Mouse (Mus musculus) granulocyte monocyte progenitor cell, adult 5-6 weeks (primary cell): ENCODE results near the gene Rasl11a. TPM values are rescaled to one million over a fixed set of nuclear protein-coding genes. Genes with fewer than 3 reads are reported as not detected.
"Not testable (repeated sequence)": the region's sequence is repeated elsewhere in the genome, so short reads cannot be mapped to it uniquely, and the experiment has no call there.

ENCODE experiments used
- ATAC-seq: replicated peaks from 2 replicates; pipeline ENCODE4 v1.8.0; 2016; ENCODE audit warnings: mild to moderate bottlenecking, moderate TSS enrichment, inconsistent platforms; ENCODE audit not compliant: poor library complexity, severe bottlenecking
- total RNA-seq, 2 experiments: library from RNA; stranded (forward) in 1 of 2; stranded (reverse) in 1 of 2; fragments of 200-712, 200-1000 nt in 1 of 2; fragments of >200 nt in 1 of 2; fragmentation: Nextera tagmentation in 1 of 2; gene quantifications; 2 replicates each; pipeline ENCODE4 v1.2.3; 2014 to 2017

The Rasl11a gene
- total RNA-seq, 2 experiments from 2014 or later = not detected

DNA sequence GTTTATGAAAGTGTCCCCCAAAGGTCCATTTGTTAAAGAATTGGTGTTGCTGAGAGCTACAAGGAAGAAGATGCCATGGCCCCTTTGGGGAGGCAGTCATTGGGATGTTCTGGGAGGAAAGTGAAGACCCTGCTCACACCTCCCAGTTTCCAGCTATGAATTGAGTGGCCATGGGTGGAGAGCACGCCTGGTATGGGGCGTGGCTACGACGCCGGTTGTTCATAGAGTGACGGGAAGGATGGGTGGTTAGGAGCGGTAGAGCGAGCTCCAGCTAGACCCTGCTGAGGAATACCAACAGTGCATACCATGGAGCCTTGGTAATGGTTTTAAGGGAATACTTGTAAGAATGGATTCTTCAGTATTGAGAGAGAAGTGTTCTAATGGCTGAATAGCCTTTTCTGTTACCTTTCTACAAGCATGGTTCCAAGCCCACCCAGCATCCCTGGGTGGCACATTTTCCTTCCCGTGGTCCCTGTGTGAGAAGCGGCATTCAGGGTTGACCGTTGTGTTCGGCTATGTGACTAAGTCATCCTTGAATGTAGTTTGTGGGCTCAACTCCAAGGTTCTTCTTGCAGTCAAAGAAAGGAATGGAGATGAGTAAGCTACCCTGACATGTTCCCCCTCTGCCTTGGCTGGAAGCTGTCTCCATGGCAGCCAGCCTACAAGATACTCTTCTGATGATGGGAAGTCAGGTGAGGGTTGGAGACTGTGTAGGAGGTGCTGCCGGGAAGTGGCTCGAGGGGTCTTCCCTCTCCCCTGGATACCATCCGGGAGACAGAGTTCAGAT, 38.8 kb downstream of the Rasl11a start:
- ATAC-seq = no peak

DNA sequence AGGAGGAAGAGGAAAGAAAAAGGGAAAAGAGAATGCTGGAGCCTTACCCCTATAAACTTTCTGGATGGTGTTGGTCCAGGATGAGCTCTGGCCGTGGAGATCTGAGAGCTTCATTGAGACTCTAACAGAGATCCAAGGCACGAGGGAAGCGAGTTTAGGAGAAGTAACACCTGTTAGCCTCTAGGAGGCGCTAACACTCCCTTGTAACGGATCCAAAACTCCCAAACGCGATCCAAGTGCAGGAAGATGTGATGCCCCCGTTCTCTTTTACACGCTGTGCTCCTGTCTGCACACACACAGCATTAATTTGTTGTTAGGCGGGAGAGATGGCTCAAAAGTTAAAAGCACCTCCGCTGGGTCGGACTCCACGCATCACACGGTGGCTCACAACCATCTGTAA, 46.3 kb downstream of the Rasl11a start:
- ATAC-seq = peak; percentile 62; the same call in 1 of the 2 replicates

DNA sequence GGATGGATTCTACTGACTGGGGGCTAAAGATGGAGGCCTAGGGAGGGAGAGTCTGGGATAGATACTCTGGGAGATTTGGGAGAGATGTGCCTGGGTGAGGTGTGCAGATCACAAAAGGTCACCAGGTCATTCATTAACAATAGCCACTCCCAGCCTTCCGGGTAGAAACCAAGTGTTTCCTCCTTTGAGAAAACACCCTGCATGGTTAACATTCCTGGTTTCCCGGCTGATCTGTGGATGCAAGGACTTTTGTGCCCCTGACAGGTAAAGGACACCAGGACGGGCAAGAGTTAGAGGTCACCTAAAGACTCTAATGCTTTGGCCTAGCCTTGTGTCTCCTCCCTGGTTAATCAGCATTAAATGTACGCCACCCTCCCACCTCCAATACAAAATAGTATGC, 48.0 kb downstream of the Rasl11a start:
- ATAC-seq = no peak

- ATAC-seq = no peak
Observed at GRCm38 (mm10) chr5:146893478-146894182, 48.8 kb downstream of the Rasl11a start.

DNA sequence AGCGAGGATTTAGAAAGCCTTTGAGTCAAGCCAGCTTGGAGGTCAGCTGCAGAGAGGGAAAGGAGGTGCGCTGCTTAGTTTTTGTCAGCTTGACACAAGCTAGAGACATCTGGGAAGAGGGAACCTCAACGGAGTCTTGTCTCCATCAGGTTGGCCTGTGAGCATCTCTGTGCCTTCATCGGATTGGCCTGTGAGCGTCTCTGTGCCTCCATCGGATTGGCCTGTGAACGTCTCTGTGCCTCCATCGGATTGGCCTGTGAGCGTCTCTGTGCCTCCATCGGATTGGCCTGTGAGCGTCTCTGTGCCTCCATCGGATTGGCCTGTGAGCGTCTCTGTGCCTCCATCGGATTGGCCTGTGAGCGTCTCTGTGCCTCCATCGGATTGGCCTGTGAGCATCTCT, 50.8 kb downstream of the Rasl11a start:
- not testable (repeated sequence) for ATAC-seq

- ATAC-seq = peak; percentile 95
Observed at GRCm38 (mm10) chr5:146896973-146897372, 52.1 kb downstream of the Rasl11a start.

Other genes starting within 250 kb of the Rasl11a start
- 18.4 and 22.5 TPM in 2 replicates for gene Usp12, start 50.1 kb upstream of the Rasl11a start, total RNA-seq (2014; fragmentation: Nextera tagmentation)
- gene Usp12, start 50.1 kb upstream of the Rasl11a start, total RNA-seq (2017) = 24.0 and 57.3 TPM in 2 replicates
- 2,458 and 2,594 TPM in 2 replicates for gene Rpl21, start 12.2 kb upstream of the Rasl11a start, total RNA-seq (2014; fragmentation: Nextera tagmentation)
- gene Rpl21, start 12.2 kb upstream of the Rasl11a start, total RNA-seq (2017) = 1,991 and 2,116 TPM in 2 replicates
- 85.0 and 114 TPM in 2 replicates for gene Gtf3a, start 103.6 kb downstream of the Rasl11a start, total RNA-seq (2014; fragmentation: Nextera tagmentation)
- 126 and 134 TPM in 2 replicates for gene Gtf3a, start 103.6 kb downstream of the Rasl11a start, total RNA-seq (2017)
- 9.5 and 11.8 TPM in 2 replicates for gene Mtif3, start 118.7 kb downstream of the Rasl11a start, total RNA-seq (2014; fragmentation: Nextera tagmentation)
- 24.9 and 27.5 TPM in 2 replicates for gene Mtif3, start 118.7 kb downstream of the Rasl11a start, total RNA-seq (2017)
- gene Lnx2, start 231.5 kb downstream of the Rasl11a start, total RNA-seq (2014; fragmentation: Nextera tagmentation) = 7.9 and 8.9 TPM in 2 replicates
- gene Lnx2, start 231.5 kb downstream of the Rasl11a start, total RNA-seq (2017) = 5.6 and 11.3 TPM in 2 replicates
- 135 and 160 TPM in 2 replicates for gene Polr1d, start 232.0 kb downstream of the Rasl11a start, total RNA-seq (2014; fragmentation: Nextera tagmentation)
- 133 and 146 TPM in 2 replicates for gene Polr1d, start 232.0 kb downstream of the Rasl11a start, total RNA-seq (2017)